Mouse (Mus musculus) testis, adult 2 months (tissue): Measurements from ENCODE around the gene Dlg2.

Experiments used
- CTCF ChIP-seq: fragments of 200-500 bp; IDR thresholded peaks from 2 replicates; pipeline ENCODE4 v1.5.1; 2012; ENCODE audit warnings: low read depth, mild to moderate bottlenecking, inconsistent platforms, low read length, moderate library complexity; ENCODE audit not compliant: control insufficient read depth, insufficient read depth, insufficient replicate concordance
- POLR2A ChIP-seq: fragments of 200-500 bp; IDR thresholded peaks from 2 replicates; pipeline ENCODE4 v1.6.1; 2012; ENCODE audit warnings: low read depth, mild to moderate bottlenecking, inconsistent platforms, low read length, moderate library complexity; ENCODE audit not compliant: control insufficient read depth

DNA sequence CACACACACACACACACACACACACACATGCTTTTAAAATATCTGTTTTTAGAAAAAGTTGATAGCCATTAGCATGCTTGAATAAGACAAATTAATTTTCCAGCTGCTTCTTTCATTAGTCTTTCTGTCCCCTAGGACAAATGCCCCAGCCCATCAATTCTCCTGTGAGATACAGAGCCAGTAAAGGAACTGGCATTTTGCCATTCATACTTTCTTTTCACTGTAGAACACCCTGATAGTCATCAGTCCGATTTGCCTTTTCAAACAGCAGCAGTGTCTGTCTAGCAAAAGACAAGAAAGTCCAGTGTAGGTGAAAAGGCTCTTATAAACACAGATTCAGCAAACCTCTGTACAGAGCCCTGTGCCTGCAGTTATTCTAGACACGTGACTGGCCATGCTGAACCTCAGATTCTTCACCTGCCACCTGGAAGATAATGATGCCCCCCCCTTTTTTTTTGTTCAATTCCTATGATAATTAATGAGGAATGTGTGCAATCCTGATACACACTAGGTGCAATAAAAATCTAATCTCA is 685.2 kb downstream of the Dlg2 start:
- no peak for TF ChIP-seq POLR2A
- TF ChIP-seq CTCF = no peak
